Mouse (Mus musculus): Measurements from ENCODE around the gene Rbfox3.

- TF ChIP-seq CTCF (conservative IDR thresholded peaks at IDR 0.05; ENCODE audit: low read length) (no peak), POU5F1 (IDR thresholded peaks at IDR 0.05; ENCODE audit: borderline replicate concordance, low read length) (no peak), NANOG (IDR thresholded peaks at IDR 0.05; ENCODE audit: borderline replicate concordance, low read length) (no peak)
These were observed 16.6 kb downstream of the Rbfox3 start for GRCm38 (mm10) chr11:118894835-118895234.
